Mouse (Mus musculus): ENCODE results near the gene Sgcd. TPM values are rescaled to one million over a fixed set of nuclear protein-coding genes. Genes with fewer than 3 reads are reported as not detected.
A peak's percentile ranks its signal among the peaks of the same experiment; 100 is the strongest.

Sgcd gene
- polyA plus RNA-seq (2014; fragmentation: Nextera tagmentation; extraction: Ambion mirVana), result 2.8 and 3.1 TPM in 2 replicates

- ATAC-seq (ENCODE audit: low FRiP score, low TSS enrichment), result peak; percentile 92
- peaks cover 44% of the 10 kb centered on the region for H3K27me3 ChIP-seq (ENCODE audit: control insufficient read depth, insufficient read depth, low read length)
- H3K27ac ChIP-seq (ENCODE audit: low read depth, low read length), result no peak within 1 kb of the TSS
Measured at GRCm38 (mm10) chr11:47988697-47989533, at the start of gene Sgcd. TSS of gene Sgcd (minus strand) at chr11:47988969.

GRCm38 (mm10) chr11:48038051-48038450, 49.3 kb upstream of the Sgcd start:
- WGBS, result 46% methylated on average over 4 of the region's 4 CpGs
- no peak for ATAC-seq (ENCODE audit: low FRiP score, low TSS enrichment)

More at GRCm38 (mm10) chr11:47988697-47989533, at the start of gene Sgcd:
- no peaks in the 10 kb centered on the region for H3K9me3 ChIP-seq (ENCODE audit: control insufficient read depth, low read length)
- H3K36me3 ChIP-seq (ENCODE audit: control insufficient read depth, insufficient read depth, low read length), result no peaks in the 10 kb centered on the region
- H3K4me3 ChIP-seq (ENCODE audit: low read length), result peak within 1 kb of the TSS; percentile 70
- peak within 1 kb of the TSS; percentile 65 for H3K9ac ChIP-seq (ENCODE audit: low read depth, low read length)
- WGBS, result under 1% methylated on average over 65 of the region's 67 CpGs
- H3K4me2 ChIP-seq (replicated peaks; ENCODE audit: low read depth, low read length), result peak within 1 kb of the TSS; percentile 99
- H3K4me1 ChIP-seq (ENCODE audit: control insufficient read depth, insufficient read depth, low read length), result no peaks in the 10 kb centered on the region; the same call in 1 of the 2 replicates

GRCm38 (mm10) chr11:48012836-48013235, 24.1 kb upstream of the Sgcd start:
- H3K9me3 ChIP-seq (ENCODE audit: control insufficient read depth, low read length), result no peaks in the 10 kb centered on the region
- no peaks in the 10 kb centered on the region for H3K4me1 ChIP-seq (ENCODE audit: control insufficient read depth, insufficient read depth, low read length)
- no peaks in the 10 kb centered on the region for H3K27me3 ChIP-seq (ENCODE audit: control insufficient read depth, insufficient read depth, low read length)
- H3K4me2 ChIP-seq (replicated peaks; ENCODE audit: low read depth, low read length), result no peak overlapping the region
- H3K36me3 ChIP-seq (ENCODE audit: control insufficient read depth, insufficient read depth, low read length), result no peaks in the 10 kb centered on the region
- no peak for ATAC-seq (ENCODE audit: low FRiP score, low TSS enrichment)
- no peak overlapping the region for H3K4me3 ChIP-seq (ENCODE audit: low read length)
- WGBS, result 56% methylated on average over 3 of the region's 3 CpGs
- no peak overlapping the region for H3K27ac ChIP-seq (ENCODE audit: low read depth, low read length)
- H3K9ac ChIP-seq (ENCODE audit: low read depth, low read length), result no peak overlapping the region

More at GRCm38 (mm10) chr11:48038051-48038450, 49.3 kb upstream of the Sgcd start:
- no peaks in the 10 kb centered on the region for H3K4me1 ChIP-seq (ENCODE audit: control insufficient read depth, insufficient read depth, low read length)
- no peaks in the 10 kb centered on the region for H3K9me3 ChIP-seq (ENCODE audit: control insufficient read depth, low read length)
- H3K4me3 ChIP-seq (ENCODE audit: low read length), result no peak overlapping the region
- no peaks in the 10 kb centered on the region for H3K27me3 ChIP-seq (ENCODE audit: control insufficient read depth, insufficient read depth, low read length)
- no peak overlapping the region for H3K9ac ChIP-seq (ENCODE audit: low read depth, low read length)
- no peak overlapping the region for H3K27ac ChIP-seq (ENCODE audit: low read depth, low read length)
- H3K4me2 ChIP-seq (replicated peaks; ENCODE audit: low read depth, low read length), result no peak overlapping the region
- no peaks in the 10 kb centered on the region for H3K36me3 ChIP-seq (ENCODE audit: control insufficient read depth, insufficient read depth, low read length)

- peaks cover 44% of the 10 kb centered on the region for H3K27me3 ChIP-seq (ENCODE audit: control insufficient read depth, insufficient read depth, low read length)
- peak; percentile 84 for ATAC-seq (ENCODE audit: low FRiP score, low TSS enrichment)
- peak overlapping the region; percentile 65 for H3K9ac ChIP-seq (ENCODE audit: low read depth, low read length)
Measured at GRCm38 (mm10) chr11:47988333-47988696, 454 bp downstream of the Sgcd start.

GRCm38 (mm10) chr11:47987893-47988267, 889 bp downstream of the Sgcd start:
- H3K9ac ChIP-seq (ENCODE audit: low read depth, low read length), result no peak overlapping the region
- 19% methylated on average over 12 of the region's 12 CpGs for WGBS
- no peaks in the 10 kb centered on the region; the same call in 1 of the 2 replicates for H3K4me1 ChIP-seq (ENCODE audit: control insufficient read depth, insufficient read depth, low read length)
- H3K4me2 ChIP-seq (replicated peaks; ENCODE audit: low read depth, low read length), result peak overlapping the region; percentile 99
- H3K4me3 ChIP-seq (ENCODE audit: low read length), result peak overlapping the region; percentile 70
- H3K36me3 ChIP-seq (ENCODE audit: control insufficient read depth, insufficient read depth, low read length), result no peaks in the 10 kb centered on the region
- ATAC-seq (ENCODE audit: low FRiP score, low TSS enrichment), result no peak
- no peak overlapping the region for H3K27ac ChIP-seq (ENCODE audit: low read depth, low read length)
- H3K27me3 ChIP-seq (ENCODE audit: control insufficient read depth, insufficient read depth, low read length), result peaks cover 44% of the 10 kb centered on the region
- no peaks in the 10 kb centered on the region for H3K9me3 ChIP-seq (ENCODE audit: control insufficient read depth, low read length)

More at GRCm38 (mm10) chr11:47988333-47988696, 454 bp downstream of the Sgcd start:
- Histone ChIP-seq H3K36me3 (ENCODE audit: control insufficient read depth, insufficient read depth, low read length) (no peaks in the 10 kb centered on the region), H3K27ac (ENCODE audit: low read depth, low read length) (no peak overlapping the region), H3K4me1 (ENCODE audit: control insufficient read depth, insufficient read depth, low read length) (no peaks in the 10 kb centered on the region; the same call in 1 of the 2 replicates), H3K9me3 (ENCODE audit: control insufficient read depth, low read length) (no peaks in the 10 kb centered on the region), H3K4me2 (replicated peaks; ENCODE audit: low read depth, low read length) (peak overlapping the region; percentile 99), H3K4me3 (ENCODE audit: low read length) (peak overlapping the region; percentile 70)
- under 1% methylated on average over 31 of the region's 31 CpGs for WGBS

- Histone ChIP-seq H3K27me3 (ENCODE audit: control insufficient read depth, insufficient read depth, low read length) (peaks cover 44% of the 10 kb centered on the region), H3K4me3 (ENCODE audit: low read length) (peak overlapping the region; percentile 70; the same call in 1 of the 2 replicates), H3K36me3 (ENCODE audit: control insufficient read depth, insufficient read depth, low read length) (no peaks in the 10 kb centered on the region), H3K9ac (ENCODE audit: low read depth, low read length) (no peak overlapping the region), H3K4me1 (ENCODE audit: control insufficient read depth, insufficient read depth, low read length) (no peaks in the 10 kb centered on the region; the same call in 1 of the 2 replicates), H3K4me2 (replicated peaks; ENCODE audit: low read depth, low read length) (peak overlapping the region; percentile 99), H3K9me3 (ENCODE audit: control insufficient read depth, low read length) (no peaks in the 10 kb centered on the region), H3K27ac (ENCODE audit: low read depth, low read length) (no peak overlapping the region)
- WGBS, result 67% methylated on average over 8 of the region's 8 CpGs
- ATAC-seq (ENCODE audit: low FRiP score, low TSS enrichment), result no peak
Measured at GRCm38 (mm10) chr11:47987251-47987892, 1.4 kb downstream of the Sgcd start.

GRCm38 (mm10) chr11:47982152-47982551, 6.6 kb downstream of the Sgcd start:
- H3K27ac ChIP-seq (ENCODE audit: low read depth, low read length), result no peak overlapping the region
- no peak overlapping the region for H3K9ac ChIP-seq (ENCODE audit: low read depth, low read length)
- 63% methylated on average over 1 of the region's 1 CpGs for WGBS
- no peak overlapping the region for H3K4me3 ChIP-seq (ENCODE audit: low read length)
- ATAC-seq (ENCODE audit: low FRiP score, low TSS enrichment), result no peak
- H3K4me1 ChIP-seq (ENCODE audit: control insufficient read depth, insufficient read depth, low read length), result no peaks in the 10 kb centered on the region
- no peaks in the 10 kb centered on the region for H3K9me3 ChIP-seq (ENCODE audit: control insufficient read depth, low read length)
- no peak overlapping the region for H3K4me2 ChIP-seq (replicated peaks; ENCODE audit: low read depth, low read length)
- peaks cover 8% of the 10 kb centered on the region for H3K27me3 ChIP-seq (ENCODE audit: control insufficient read depth, insufficient read depth, low read length)
- H3K36me3 ChIP-seq (ENCODE audit: control insufficient read depth, insufficient read depth, low read length), result no peaks in the 10 kb centered on the region

- Histone ChIP-seq H3K9me3 (ENCODE audit: control insufficient read depth, low read length) (no peaks in the 10 kb centered on the region), H3K27ac (ENCODE audit: low read depth, low read length) (no peak overlapping the region), H3K36me3 (ENCODE audit: control insufficient read depth, insufficient read depth, low read length) (no peaks in the 10 kb centered on the region), H3K27me3 (ENCODE audit: control insufficient read depth, insufficient read depth, low read length) (peaks cover 2% of the 10 kb centered on the region; the same call in 1 of the 2 replicates), H3K4me3 (ENCODE audit: low read length) (no peak overlapping the region), H3K4me2 (replicated peaks; ENCODE audit: low read depth, low read length) (no peak overlapping the region), H3K9ac (ENCODE audit: low read depth, low read length) (no peak overlapping the region), H3K4me1 (ENCODE audit: control insufficient read depth, insufficient read depth, low read length) (no peaks in the 10 kb centered on the region)
- WGBS, result 67% methylated on average over 2 of the region's 2 CpGs
- ATAC-seq (ENCODE audit: low FRiP score, low TSS enrichment), result no peak
Measured at GRCm38 (mm10) chr11:47981108-47981507, 7.7 kb downstream of the Sgcd start.

GRCm38 (mm10) chr11:47953291-47953690, 35.5 kb downstream of the Sgcd start:
- no peak overlapping the region for H3K4me2 ChIP-seq (replicated peaks; ENCODE audit: low read depth, low read length)
- ATAC-seq (ENCODE audit: low FRiP score, low TSS enrichment), result no peak
- no peaks in the 10 kb centered on the region for H3K27me3 ChIP-seq (ENCODE audit: control insufficient read depth, insufficient read depth, low read length)
- H3K36me3 ChIP-seq (ENCODE audit: control insufficient read depth, insufficient read depth, low read length), result no peaks in the 10 kb centered on the region
- H3K9ac ChIP-seq (ENCODE audit: low read depth, low read length), result no peak overlapping the region
- H3K4me3 ChIP-seq (ENCODE audit: low read length), result no peak overlapping the region
- H3K27ac ChIP-seq (ENCODE audit: low read depth, low read length), result no peak overlapping the region
- H3K4me1 ChIP-seq (ENCODE audit: control insufficient read depth, insufficient read depth, low read length), result no peaks in the 10 kb centered on the region
- H3K9me3 ChIP-seq (ENCODE audit: control insufficient read depth, low read length), result no peaks in the 10 kb centered on the region
- 83% methylated on average over 3 of the region's 3 CpGs for WGBS

All from kidney, embryonic 14.5 days (tissue).